Mouse (Mus musculus) embryonic facial prominence, embryonic 10.5 days (tissue): Measurements from ENCODE around the gene Pcp4l1. TPM values are rescaled to one million over a fixed set of nuclear protein-coding genes. Genes with fewer than 3 reads are reported as not detected.

Source experiments
- DNase-seq: peaks from one replicate; pipeline ENCODE4 v3.0.0-alpha.2; 2017; ENCODE audit warnings: low spot score
- H3K27ac ChIP-seq: fragments of 300-500 bp; sonication (generic); replicated peaks from 2 replicates; pipeline ENCODE4 v1.5.1; 2016; ENCODE audit warnings: mild to moderate bottlenecking
- H3K27me3 ChIP-seq: fragments of 300-500 bp; sonication (generic); replicated peaks from 2 replicates; pipeline ENCODE4 v1.6.1; 2016; ENCODE audit warnings: low read depth, mild to moderate bottlenecking; ENCODE audit not compliant: poor library complexity, severe bottlenecking
- H3K36me3 ChIP-seq: fragments of 300-500 bp; sonication (generic); replicated peaks from 2 replicates; pipeline ENCODE4 v1.6.1; 2016; ENCODE audit warnings: mild to moderate bottlenecking, moderate library complexity
- H3K4me1 ChIP-seq: fragments of 300-500 bp; sonication (generic); 2 replicates; pipeline ENCODE4 v1.6.1; 2016
- H3K4me3 ChIP-seq: fragments of 300-500 bp; sonication (generic); 2 replicates; pipeline ENCODE4 v1.5.1; 2016; ENCODE audit warnings: mild to moderate bottlenecking, moderate library complexity
- H3K9me3 ChIP-seq: fragments of 300-500 bp; sonication (generic); 2 replicates; pipeline ENCODE4 v1.6.1; 2016; ENCODE audit warnings: mild to moderate bottlenecking
- WGBS: fragments of 180-500 bp; shearing (Covaris S2); methylation state at CpG from one replicate; pipeline ENCODE4 v1.1.7; 2016; 5-methylcytosine and 5-hydroxymethylcytosine counted together
- polyA plus RNA-seq: library from polyadenylated mRNA; unstranded; fragments of >200 nt; fragmentation: Nextera tagmentation; extraction: Ambion mirVana; gene quantifications from 2 replicates; pipeline ENCODE4 v1.2.1, GENCODE M21; 2016

Gene Pcp4l1
- polyA plus RNA-seq, 1 experiment from 2014 or later, result 6.7 TPM

DNA sequence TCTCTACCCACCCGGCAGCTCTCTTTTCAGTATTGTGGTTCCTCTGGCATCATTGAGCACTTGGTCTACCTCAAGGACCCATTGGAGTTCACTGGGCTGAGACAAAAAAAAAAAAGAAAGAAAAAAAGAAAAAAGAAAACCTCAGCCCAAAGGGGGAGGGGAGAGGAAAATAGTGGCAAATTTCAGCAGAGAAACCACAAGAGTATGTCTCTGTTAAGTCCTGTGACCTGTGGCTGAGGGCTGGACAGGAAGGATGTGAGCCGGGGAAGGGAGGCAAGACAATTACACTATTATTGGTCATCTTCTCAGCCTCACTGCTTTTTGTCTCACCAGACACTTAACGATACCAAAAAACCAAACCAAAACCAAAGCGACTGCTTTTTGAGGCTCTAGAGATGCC, 35.8 kb upstream of the Pcp4l1 start:
- DNase-seq, result no peak
- H3K36me3 ChIP-seq, result peaks cover 38% of the 10 kb centered on the region
- WGBS, result 54% methylated on average over 4 of the region's 4 CpGs

DNA sequence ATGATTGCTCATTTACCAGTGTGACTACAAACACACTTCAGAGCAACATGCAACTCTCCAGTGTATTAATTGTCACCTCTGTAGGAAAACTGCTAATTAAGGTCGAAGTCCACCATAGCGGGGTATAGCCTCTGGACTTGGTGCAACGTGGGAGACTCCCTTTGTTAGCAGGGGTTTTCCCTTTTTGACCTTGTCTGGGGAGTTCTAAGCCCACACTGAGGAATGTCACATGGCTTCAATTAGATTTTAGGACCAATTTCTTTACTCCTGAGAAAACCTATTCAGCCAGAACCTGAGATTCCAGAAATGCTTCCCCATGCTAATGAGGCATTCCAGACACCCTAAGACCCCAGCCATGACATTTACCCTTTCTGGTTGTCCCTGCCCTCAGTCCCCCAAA, 34.1 kb upstream of the Pcp4l1 start:
- DNase-seq, result peak; percentile 27
- Histone ChIP-seq H3K36me3 (peaks cover 21% of the 10 kb centered on the region), H3K4me3 (0 out of 2 replicates have a peak overlapping the region, but pooled peaks have one; percentile 8), H3K9me3 (no peaks in the 10 kb centered on the region), H3K27ac (peak overlapping the region; percentile 75), H3K4me1 (peaks cover 36% of the 10 kb centered on the region), H3K27me3 (no peaks in the 10 kb centered on the region)
- 24% methylated on average over 3 of the region's 3 CpGs for WGBS

More for the DNA sequence above, 35.8 kb upstream of the Pcp4l1 start:
- Histone ChIP-seq H3K4me1 (peaks cover 36% of the 10 kb centered on the region), H3K4me3 (no peak overlapping the region), H3K27me3 (no peaks in the 10 kb centered on the region), H3K9me3 (no peaks in the 10 kb centered on the region), H3K27ac (no peak overlapping the region)

GRCm38 (mm10) chr1:171229750-171230149, 33.7 kb upstream of the Pcp4l1 start:
- no peaks in the 10 kb centered on the region for H3K9me3 ChIP-seq
- H3K4me3 ChIP-seq, result 0 out of 2 replicates have a peak overlapping the region, but pooled peaks have one; percentile 8
- H3K27ac ChIP-seq, result peak overlapping the region; percentile 75
- peaks cover 17% of the 10 kb centered on the region for H3K36me3 ChIP-seq
- DNase-seq, result peak; percentile 25
- H3K4me1 ChIP-seq, result peaks cover 40% of the 10 kb centered on the region
- 34% methylated on average over 6 of the region's 6 CpGs for WGBS
- H3K27me3 ChIP-seq, result no peaks in the 10 kb centered on the region

GRCm38 (mm10) chr1:171227879-171228278, 31.8 kb upstream of the Pcp4l1 start:
- H3K27me3 ChIP-seq, result no peaks in the 10 kb centered on the region
- WGBS, result 88% methylated on average over 1 of the region's 1 CpGs
- no peaks in the 10 kb centered on the region for H3K9me3 ChIP-seq
- no peak overlapping the region for H3K4me3 ChIP-seq
- peaks cover 39% of the 10 kb centered on the region for H3K4me1 ChIP-seq
- DNase-seq, result no peak
- no peaks in the 10 kb centered on the region for H3K36me3 ChIP-seq
- H3K27ac ChIP-seq, result no peak overlapping the region

- no peak overlapping the region for H3K4me3 ChIP-seq
- H3K36me3 ChIP-seq, result no peaks in the 10 kb centered on the region
- no peaks in the 10 kb centered on the region for H3K9me3 ChIP-seq
- no peak overlapping the region for H3K27ac ChIP-seq
- DNase-seq, result no peak
- peaks cover 41% of the 10 kb centered on the region for H3K4me1 ChIP-seq
- H3K27me3 ChIP-seq, result no peaks in the 10 kb centered on the region
- WGBS, result 48% methylated on average over 4 of the region's 4 CpGs
These were observed 30.7 kb upstream of the Pcp4l1 start for GRCm38 (mm10) chr1:171226780-171227179.

DNA sequence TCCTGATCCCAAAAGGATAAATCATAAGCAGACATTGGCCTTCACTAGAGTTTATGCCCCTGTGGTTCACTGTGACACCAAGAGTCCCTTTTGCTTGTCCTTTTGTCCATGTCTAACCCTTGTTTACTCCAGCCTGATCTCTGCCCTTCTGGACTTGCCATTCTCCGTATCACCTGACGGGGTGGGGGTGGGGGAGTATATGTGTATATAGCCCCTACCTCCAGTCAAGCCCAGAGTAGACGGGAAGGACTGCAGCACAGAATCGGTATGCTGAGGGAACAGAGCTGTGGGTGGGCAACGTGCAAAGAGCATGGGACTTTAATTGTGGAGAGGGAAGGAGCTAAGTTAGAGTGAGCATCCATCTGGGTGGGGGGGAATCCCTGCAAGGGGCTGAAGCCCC, 28.8 kb upstream of the Pcp4l1 start, which contains the start of gene Apoa2:
Apoa2 (plus strand) TSS at position 198 of the 400 bp plus-strand sequence.
- DNase-seq, result no peak
- Histone ChIP-seq H3K4me3 (no peak within 1 kb of the TSS), H3K4me1 (peaks cover 37% of the 10 kb centered on the region), H3K27ac (no peak within 1 kb of the TSS), H3K36me3 (peaks cover 7% of the 10 kb centered on the region), H3K27me3 (no peaks in the 10 kb centered on the region), H3K9me3 (no peaks in the 10 kb centered on the region)
- WGBS, result 80% methylated on average over 5 of the region's 5 CpGs

GRCm38 (mm10) chr1:171223796-171224195, 27.7 kb upstream of the Pcp4l1 start:
- WGBS, result 78% methylated on average over 2 of the region's 2 CpGs
- Histone ChIP-seq H3K27me3 (no peaks in the 10 kb centered on the region), H3K4me1 (peaks cover 29% of the 10 kb centered on the region), H3K36me3 (peaks cover 17% of the 10 kb centered on the region), H3K27ac (no peak overlapping the region), H3K4me3 (no peak overlapping the region), H3K9me3 (no peaks in the 10 kb centered on the region)
- no peak for DNase-seq

DNA sequence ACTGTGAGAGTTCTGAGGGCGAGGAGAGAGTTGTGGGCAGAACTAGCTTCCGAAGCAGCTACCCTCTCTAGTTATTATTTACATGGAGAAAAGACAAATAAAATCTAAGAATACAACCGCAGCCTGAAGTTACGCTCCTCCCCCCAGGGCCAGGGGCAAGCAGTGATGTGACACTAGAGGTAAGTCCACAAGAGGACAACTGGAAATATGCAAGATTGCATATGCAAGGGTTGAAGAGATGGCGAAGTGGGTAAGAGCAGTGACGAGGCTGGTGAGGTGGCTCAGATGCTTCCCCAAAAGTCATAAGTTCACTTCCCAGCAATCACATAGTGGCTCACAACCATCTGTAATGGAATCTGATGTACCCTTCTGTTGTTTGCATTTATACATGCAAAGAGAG, 27.1 kb upstream of the Pcp4l1 start:
- H3K27me3 ChIP-seq, result no peaks in the 10 kb centered on the region
- no peaks in the 10 kb centered on the region for H3K9me3 ChIP-seq
- WGBS, result 83% methylated on average over 6 of the region's 6 CpGs
- peaks cover 23% of the 10 kb centered on the region for H3K36me3 ChIP-seq
- H3K4me1 ChIP-seq, result peaks cover 25% of the 10 kb centered on the region
- H3K4me3 ChIP-seq, result peak overlapping the region; percentile 76
- H3K27ac ChIP-seq, result peak overlapping the region; percentile 85
- DNase-seq, result no peak

GRCm38 (mm10) chr1:171222238-171223155, 26.4 kb upstream of the Pcp4l1 start, which contains the start of gene Tomm40l:
TSS of gene Tomm40l (minus strand) at chr1:171222514.
- H3K27ac ChIP-seq, result peak within 1 kb of the TSS; percentile 85
- no peaks in the 10 kb centered on the region for H3K9me3 ChIP-seq
- H3K4me3 ChIP-seq, result peak within 1 kb of the TSS; percentile 76
- no peaks in the 10 kb centered on the region for H3K27me3 ChIP-seq
- 2% methylated on average over 28 of the region's 28 CpGs for WGBS
- DNase-seq, result peak; percentile 95
- H3K36me3 ChIP-seq, result peaks cover 23% of the 10 kb centered on the region
- peaks cover 25% of the 10 kb centered on the region for H3K4me1 ChIP-seq

- WGBS, result 8% methylated on average over 22 of the region's 22 CpGs
- no peaks in the 10 kb centered on the region for H3K9me3 ChIP-seq
- H3K27me3 ChIP-seq, result no peaks in the 10 kb centered on the region
- peak; percentile 31 for DNase-seq
- peak overlapping the region; percentile 85 for H3K27ac ChIP-seq
- peaks cover 25% of the 10 kb centered on the region for H3K4me1 ChIP-seq
- H3K4me3 ChIP-seq, result peak overlapping the region; percentile 76
- H3K36me3 ChIP-seq, result peaks cover 23% of the 10 kb centered on the region
These were observed 25.5 kb upstream of the Pcp4l1 start for GRCm38 (mm10) chr1:171221281-171222193.

DNA sequence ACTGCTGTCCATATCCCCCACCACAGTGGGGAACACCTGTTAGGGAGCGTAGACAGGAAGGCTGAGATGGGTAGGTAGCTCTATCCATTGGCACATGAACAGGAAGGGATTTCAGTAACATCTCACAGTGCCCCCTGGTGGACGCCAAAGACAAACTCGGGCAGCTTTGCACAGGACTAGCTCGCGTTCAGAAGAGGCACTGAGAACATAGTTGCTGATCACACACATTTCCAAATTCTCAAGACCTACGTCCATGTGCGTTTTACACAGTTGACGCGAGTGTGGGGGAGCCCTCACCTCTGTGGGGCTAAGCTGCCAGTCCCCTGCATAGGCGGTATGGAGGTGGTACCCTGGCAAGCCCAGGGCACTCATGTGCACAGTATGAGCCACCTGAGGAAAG, 24.8 kb upstream of the Pcp4l1 start:
- Histone ChIP-seq H3K9me3 (no peaks in the 10 kb centered on the region), H3K27ac (no peak overlapping the region), H3K4me3 (peak overlapping the region; percentile 76), H3K36me3 (peaks cover 23% of the 10 kb centered on the region), H3K27me3 (no peaks in the 10 kb centered on the region), H3K4me1 (peaks cover 25% of the 10 kb centered on the region)
- DNase-seq, result peak; percentile 88
- 11% methylated on average over 10 of the region's 10 CpGs for WGBS

DNA sequence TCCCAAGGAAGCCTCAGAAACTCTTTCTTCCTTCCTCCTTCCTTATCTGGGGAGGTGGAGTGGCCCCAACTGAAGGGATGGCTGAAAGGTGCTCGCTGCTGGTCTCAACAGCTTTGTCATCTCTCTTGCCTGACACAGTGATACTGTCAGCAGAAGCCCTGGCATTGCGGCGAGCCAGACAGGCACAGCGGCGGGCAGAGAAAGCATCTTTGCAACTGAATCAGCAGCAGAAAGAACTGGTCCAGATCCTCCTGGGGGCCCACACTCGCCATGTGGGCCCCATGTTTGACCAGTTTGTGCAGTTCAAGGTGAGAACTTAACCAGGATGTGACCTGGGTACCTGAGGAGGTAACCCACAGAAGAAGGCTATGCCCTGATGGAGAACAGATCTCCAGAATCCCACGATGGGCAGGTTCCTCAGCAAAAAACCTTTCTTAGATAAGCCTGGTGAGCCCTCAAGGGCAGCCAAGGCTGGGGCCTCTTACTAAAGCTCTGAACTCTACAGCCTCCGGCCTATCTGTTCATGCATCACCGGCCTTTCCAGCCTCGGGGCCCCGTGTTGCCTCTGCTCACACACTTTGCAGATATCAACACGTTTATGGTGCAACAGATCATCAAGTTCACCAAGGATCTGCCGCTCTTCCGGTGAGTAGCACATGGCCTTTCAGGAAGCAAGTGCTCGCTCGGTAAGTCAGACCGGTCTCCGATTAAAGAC, 20.3 kb upstream of the Pcp4l1 start:
- Histone ChIP-seq H3K9me3 (no peaks in the 10 kb centered on the region), H3K36me3 (peaks cover 23% of the 10 kb centered on the region), H3K4me3 (no peak overlapping the region), H3K4me1 (peaks cover 24% of the 10 kb centered on the region), H3K27me3 (no peaks in the 10 kb centered on the region), H3K27ac (no peak overlapping the region)
- no peak for DNase-seq
- WGBS, result 91% methylated on average over 18 of the region's 18 CpGs
